Mouse (Mus musculus): ENCODE measurements around the gene Vnn3. TPM values are rescaled to one million over a fixed set of nuclear protein-coding genes. Genes with fewer than 3 reads are reported as not detected.

Vnn3 gene
- polyA plus RNA-seq, 1 experiment = 0.05 TPM

GRCm38 (mm10) chr10:23852096-23852495, 834 bp downstream of the Vnn3 start:
- 55% methylated on average over 2 of the region's 2 CpGs for WGBS
- H3K4me3 ChIP-seq (replicated peaks; ENCODE audit: insufficient read depth, low read depth, low read length) = no peak overlapping the region
- no peak for DNase-seq
- TF ChIP-seq CTCF (IDR thresholded peaks at IDR 0.05; ENCODE audit: borderline replicate concordance, insufficient read depth, low read depth, low read length) (no peak), POLR2A (IDR thresholded peaks at IDR 0.05; ENCODE audit: borderline replicate concordance, insufficient read depth, low read length) (no peak)
- no peaks in the 10 kb centered on the region for H3K4me1 ChIP-seq (ENCODE audit: control insufficient read depth, insufficient read depth, low read length)
- no peaks in the 10 kb centered on the region for H3K27me3 ChIP-seq (ENCODE audit: control insufficient read depth, insufficient read depth, low read length)
- H3K27ac ChIP-seq (ENCODE audit: insufficient read depth, low read length) = no peak overlapping the region

- Histone ChIP-seq H3K27ac (ENCODE audit: insufficient read depth, low read length) (no peak overlapping the region), H3K4me3 (replicated peaks; ENCODE audit: insufficient read depth, low read depth, low read length) (no peak overlapping the region), H3K27me3 (ENCODE audit: control insufficient read depth, insufficient read depth, low read length) (no peaks in the 10 kb centered on the region), H3K4me1 (ENCODE audit: control insufficient read depth, insufficient read depth, low read length) (no peaks in the 10 kb centered on the region)
- no peak for DNase-seq
- WGBS = 77% methylated on average over 9 of the region's 9 CpGs
- TF ChIP-seq POLR2A (IDR thresholded peaks at IDR 0.05; ENCODE audit: borderline replicate concordance, insufficient read depth, low read length) = no peak
- no peak for TF ChIP-seq CTCF (IDR thresholded peaks at IDR 0.05; ENCODE audit: borderline replicate concordance, insufficient read depth, low read depth, low read length)
Observed at GRCm38 (mm10) chr10:23864362-23865312, 13.4 kb downstream of the Vnn3 start.

- TF ChIP-seq POLR2A (IDR thresholded peaks at IDR 0.05; ENCODE audit: borderline replicate concordance, insufficient read depth, low read length) (no peak), CTCF (IDR thresholded peaks at IDR 0.05; ENCODE audit: borderline replicate concordance, insufficient read depth, low read depth, low read length) (peak; percentile 25; the same call in 1 of the 2 replicates)
- no peak overlapping the region for H3K27ac ChIP-seq (ENCODE audit: insufficient read depth, low read length)
- H3K4me3 ChIP-seq (replicated peaks; ENCODE audit: insufficient read depth, low read depth, low read length) = no peak overlapping the region
- DNase-seq = no peak
- no peaks in the 10 kb centered on the region for H3K4me1 ChIP-seq (ENCODE audit: control insufficient read depth, insufficient read depth, low read length)
- WGBS = 87% methylated on average over 6 of the region's 6 CpGs
- H3K27me3 ChIP-seq (ENCODE audit: control insufficient read depth, insufficient read depth, low read length) = no peaks in the 10 kb centered on the region
Observed at GRCm38 (mm10) chr10:23880695-23881094, 29.4 kb downstream of the Vnn3 start.

GRCm38 (mm10) chr10:23884910-23885309, 33.6 kb downstream of the Vnn3 start:
- Histone ChIP-seq H3K4me3 (replicated peaks; ENCODE audit: insufficient read depth, low read depth, low read length) (no peak overlapping the region), H3K27me3 (ENCODE audit: control insufficient read depth, insufficient read depth, low read length) (no peaks in the 10 kb centered on the region), H3K27ac (ENCODE audit: insufficient read depth, low read length) (no peak overlapping the region), H3K4me1 (ENCODE audit: control insufficient read depth, insufficient read depth, low read length) (no peaks in the 10 kb centered on the region)
- TF ChIP-seq POLR2A (IDR thresholded peaks at IDR 0.05; ENCODE audit: borderline replicate concordance, insufficient read depth, low read length) = no peak
- TF ChIP-seq CTCF (IDR thresholded peaks at IDR 0.05; ENCODE audit: borderline replicate concordance, insufficient read depth, low read depth, low read length) = no peak
- no peak for DNase-seq
- 98% methylated on average over 1 of the region's 1 CpGs for WGBS

- WGBS = 80% methylated on average over 3 of the region's 3 CpGs
- Histone ChIP-seq H3K27me3 (ENCODE audit: control insufficient read depth, insufficient read depth, low read length) (no peaks in the 10 kb centered on the region), H3K4me3 (replicated peaks; ENCODE audit: insufficient read depth, low read depth, low read length) (no peak overlapping the region), H3K4me1 (ENCODE audit: control insufficient read depth, insufficient read depth, low read length) (no peaks in the 10 kb centered on the region), H3K27ac (ENCODE audit: insufficient read depth, low read length) (no peak overlapping the region)
- no peak for DNase-seq
- TF ChIP-seq CTCF (IDR thresholded peaks at IDR 0.05; ENCODE audit: borderline replicate concordance, insufficient read depth, low read depth, low read length) (no peak), POLR2A (IDR thresholded peaks at IDR 0.05; ENCODE audit: borderline replicate concordance, insufficient read depth, low read length) (no peak)
Observed at GRCm38 (mm10) chr10:23886060-23886459, 34.8 kb downstream of the Vnn3 start.

GRCm38 (mm10) chr10:23892987-23893386, 41.7 kb downstream of the Vnn3 start:
- WGBS = 92% methylated on average over 1 of the region's 1 CpGs

GRCm38 (mm10) chr10:23894601-23895349, 43.5 kb downstream of the Vnn3 start, which contains the start of gene Vnn1:
TSS of gene Vnn1 (plus strand) at chr10:23894688.
- H3K27me3 ChIP-seq (ENCODE audit: control insufficient read depth, insufficient read depth, low read length) = no peaks in the 10 kb centered on the region
- H3K4me3 ChIP-seq (replicated peaks; ENCODE audit: insufficient read depth, low read depth, low read length) = peak within 1 kb of the TSS; percentile 0
- no peak for TF ChIP-seq POLR2A (IDR thresholded peaks at IDR 0.05; ENCODE audit: borderline replicate concordance, insufficient read depth, low read length)
- TF ChIP-seq CTCF (IDR thresholded peaks at IDR 0.05; ENCODE audit: borderline replicate concordance, insufficient read depth, low read depth, low read length) = no peak
- H3K4me1 ChIP-seq (ENCODE audit: control insufficient read depth, insufficient read depth, low read length) = no peaks in the 10 kb centered on the region
- H3K27ac ChIP-seq (ENCODE audit: insufficient read depth, low read length) = no peak within 1 kb of the TSS
- WGBS = 24% methylated on average over 21 of the region's 21 CpGs
- peak in 1 of 2 experiments; percentile 7 for DNase-seq

More at GRCm38 (mm10) chr10:23892987-23893386, 41.7 kb downstream of the Vnn3 start:
- no peaks in the 10 kb centered on the region for H3K4me1 ChIP-seq (ENCODE audit: control insufficient read depth, insufficient read depth, low read length)
- H3K27me3 ChIP-seq (ENCODE audit: control insufficient read depth, insufficient read depth, low read length) = no peaks in the 10 kb centered on the region
- H3K4me3 ChIP-seq (replicated peaks; ENCODE audit: insufficient read depth, low read depth, low read length) = no peak overlapping the region
- DNase-seq = no peak
- H3K27ac ChIP-seq (ENCODE audit: insufficient read depth, low read length) = no peak overlapping the region
- no peak for TF ChIP-seq CTCF (IDR thresholded peaks at IDR 0.05; ENCODE audit: borderline replicate concordance, insufficient read depth, low read depth, low read length)
- TF ChIP-seq POLR2A (IDR thresholded peaks at IDR 0.05; ENCODE audit: borderline replicate concordance, insufficient read depth, low read length) = no peak
